Mouse (Mus musculus) kidney, embryonic 14.5 days (tissue): ENCODE measurements around the gene Bhlhb9. TPM values are rescaled to one million over a fixed set of nuclear protein-coding genes. Genes with fewer than 3 reads are reported as not detected.
"Not testable (repeated sequence)": the region's sequence is repeated elsewhere in the genome, so short reads cannot be mapped to it uniquely, and the experiment has no call there.

ENCODE experiments used
- ATAC-seq: fragments of 200-750 bp; cut with Nextera tagmentation; 2 replicates; pipeline ENCODE4 v1.8.0; 2017; ENCODE audit warnings: moderate number of reproducible peaks, mild to moderate bottlenecking, moderate TSS enrichment, moderate library complexity; ENCODE audit not compliant: low FRiP score, low TSS enrichment
- H3K27ac ChIP-seq: fragments of 300-500 bp; sonication (generic); 2 replicates; pipeline ENCODE4 v1.5.1; 2014; ENCODE audit warnings: low read depth, mild to moderate bottlenecking, low read length, moderate library complexity, mixed read lengths
- H3K27me3 ChIP-seq: fragments of 300-500 bp; sonication (generic); 2 replicates; pipeline ENCODE4 v1.6.1; 2014; ENCODE audit warnings: mild to moderate bottlenecking, low read length; ENCODE audit not compliant: control insufficient read depth, insufficient read depth
- H3K36me3 ChIP-seq: fragments of 300-500 bp; sonication (generic); 2 replicates; pipeline ENCODE4 v1.6.1; 2014; ENCODE audit warnings: low read length, mixed read lengths; ENCODE audit not compliant: control insufficient read depth, insufficient read depth
- H3K4me1 ChIP-seq: fragments of 300-500 bp; sonication (generic); 2 replicates; pipeline ENCODE4 v1.6.1; 2014; ENCODE audit warnings: low read length, mixed read lengths; ENCODE audit not compliant: control insufficient read depth, insufficient read depth
- H3K4me2 ChIP-seq: fragments of 300-500 bp; sonication (generic); replicated peaks from 2 replicates; pipeline ENCODE4 v1.6.1; 2014; ENCODE audit warnings: low read depth, mild to moderate bottlenecking, low read length
- H3K4me3 ChIP-seq: fragments of 300-500 bp; sonication (generic); 2 replicates; pipeline ENCODE4 v1.5.1; 2014; ENCODE audit warnings: mild to moderate bottlenecking, low read length
- H3K9ac ChIP-seq: fragments of 300-500 bp; sonication (generic); 2 replicates; pipeline ENCODE4 v1.6.1; 2014; ENCODE audit warnings: low read depth, mild to moderate bottlenecking, low read length, moderate library complexity
- H3K9me3 ChIP-seq: fragments of 300-500 bp; sonication (generic); 2 replicates; pipeline ENCODE4 v1.6.1; 2016; ENCODE audit warnings: low read length; ENCODE audit not compliant: control insufficient read depth
- WGBS: fragments of 180-500 bp; shearing (Covaris S2); extraction: QIAGEN DNeasy Blood & Tissue Kit; methylation state at CpG from one replicate; pipeline ENCODE4 v1.1.7; 2014; 5-methylcytosine and 5-hydroxymethylcytosine counted together
- polyA plus RNA-seq: library from polyadenylated mRNA; unstranded; fragments of >200 nt; fragmentation: Nextera tagmentation; extraction: Ambion mirVana; gene quantifications from 2 replicates; pipeline ENCODE4 v1.2.1, GENCODE M21; 2014

The Bhlhb9 gene
- polyA plus RNA-seq, 1 experiment from 2014 or later = 56.1 TPM

DNA sequence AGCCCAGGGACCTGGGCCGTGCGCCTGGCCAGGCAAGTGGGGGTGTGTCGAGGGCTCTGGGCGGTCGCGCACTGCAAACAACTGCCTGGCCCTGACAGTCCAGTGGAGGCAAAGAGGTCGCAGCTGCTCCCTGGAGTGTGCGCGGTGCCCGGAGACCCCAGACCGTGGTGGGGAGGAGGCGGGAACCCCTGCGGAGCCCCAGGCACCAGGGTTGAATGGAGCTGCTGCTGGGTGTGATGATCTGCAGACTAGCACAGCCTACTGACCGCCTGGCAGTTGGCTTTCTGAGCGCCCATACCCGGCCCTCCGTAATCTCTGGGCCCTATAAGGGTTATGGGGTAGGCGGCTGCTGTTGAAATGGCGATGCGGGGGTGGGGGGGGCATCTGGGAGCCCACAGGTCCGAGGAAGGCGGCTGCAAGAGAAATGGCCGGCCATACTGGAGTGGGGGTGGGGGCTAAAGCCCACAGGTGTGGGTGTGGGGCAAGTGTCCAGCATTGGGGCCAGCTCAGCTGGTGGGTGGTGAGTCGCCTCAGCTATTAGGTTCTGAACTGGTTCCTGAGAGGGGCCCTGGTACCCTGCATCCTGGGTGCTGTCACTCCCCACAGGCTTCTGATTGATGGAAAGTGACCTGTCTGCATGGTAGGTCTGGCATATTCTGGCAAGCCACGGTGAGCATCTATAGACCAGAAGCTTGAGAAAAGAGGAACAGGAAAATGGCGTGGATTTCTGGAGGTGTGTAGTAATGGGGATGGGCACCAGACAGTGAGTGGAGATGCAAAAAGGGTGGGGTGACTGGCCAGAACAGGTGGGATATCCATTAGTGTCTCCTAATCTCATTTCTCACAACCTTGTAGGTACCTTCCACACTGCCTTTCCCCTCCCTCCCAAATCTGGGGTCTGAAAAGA lies 836 bp upstream of the Bhlhb9 start:
- Histone ChIP-seq H3K4me2 (peak overlapping the region; percentile 50), H3K36me3 (peaks cover 14% of the 10 kb centered on the region; the same call in 1 of the 2 replicates), H3K9ac (peak overlapping the region; percentile 63), H3K4me3 (peak overlapping the region; percentile 51)
- peak; percentile 71 for ATAC-seq
- 28% methylated on average over 22 of the region's 26 CpGs for WGBS
- H3K27me3 ChIP-seq, H3K27ac ChIP-seq, H3K4me1 ChIP-seq, H3K9me3 ChIP-seq: not testable (repeated sequence)

DNA sequence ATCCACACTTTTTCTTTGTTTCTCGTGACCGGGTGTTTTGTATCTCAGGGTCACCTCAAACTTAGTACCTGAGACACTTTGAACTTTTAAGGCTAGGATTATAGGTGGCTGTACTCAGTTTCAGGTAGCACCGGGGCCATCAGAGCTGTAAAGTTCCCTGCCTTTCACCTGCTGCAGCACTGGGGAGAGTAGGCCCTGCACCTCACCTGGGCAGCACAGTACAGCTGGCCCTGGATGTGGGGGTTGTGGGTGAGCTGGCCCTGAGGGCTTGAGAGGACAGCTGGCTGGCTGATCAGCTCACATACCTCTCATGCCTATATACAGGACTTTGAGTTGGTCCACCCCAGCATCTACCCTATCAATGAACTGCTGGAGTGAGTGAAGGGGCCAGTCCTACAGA lies 6.8 kb downstream of the Bhlhb9 start:
- H3K4me2 ChIP-seq = no peak overlapping the region
- no peak overlapping the region for H3K4me3 ChIP-seq
- no peaks in the 10 kb centered on the region for H3K9me3 ChIP-seq
- no peak overlapping the region for H3K27ac ChIP-seq
- ATAC-seq = no peak
- H3K36me3 ChIP-seq = peaks cover 10% of the 10 kb centered on the region; the same call in 1 of the 2 replicates
- H3K27me3 ChIP-seq = no peaks in the 10 kb centered on the region
- 87% methylated on average over 3 of the region's 3 CpGs for WGBS
- no peak overlapping the region for H3K9ac ChIP-seq
- no peaks in the 10 kb centered on the region for H3K4me1 ChIP-seq

DNA sequence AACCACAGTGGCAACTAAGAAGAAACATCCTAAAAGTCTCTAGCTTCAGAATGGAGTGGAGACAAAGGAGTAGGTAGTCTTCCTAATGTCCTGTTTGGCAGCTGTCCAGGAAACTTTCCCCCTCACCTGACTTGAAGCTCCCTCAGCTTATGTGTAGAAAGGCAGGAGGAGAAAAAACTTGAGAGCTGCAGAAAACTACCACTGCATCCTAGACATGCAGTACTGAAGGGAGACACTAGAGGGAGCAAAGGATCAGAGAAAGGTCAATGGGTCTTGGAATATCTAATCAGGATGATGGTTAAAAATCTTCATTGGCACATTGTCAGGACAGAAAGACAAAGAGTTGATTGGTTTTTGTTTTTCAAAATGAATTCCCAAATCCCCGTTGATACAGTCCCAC lies 8.4 kb downstream of the Bhlhb9 start:
- Histone ChIP-seq H3K9ac (no peak overlapping the region), H3K27me3 (no peaks in the 10 kb centered on the region), H3K36me3 (peaks cover under 1% of the 10 kb centered on the region; the same call in 1 of the 2 replicates), H3K9me3 (no peaks in the 10 kb centered on the region), H3K4me3 (no peak overlapping the region), H3K4me2 (no peak overlapping the region), H3K4me1 (no peaks in the 10 kb centered on the region), H3K27ac (no peak overlapping the region)
- 11% methylated on average over 1 of the region's 1 CpGs for WGBS
- 0 out of 2 replicates have a peak, but pooled peaks have one; percentile 24 for ATAC-seq

DNA sequence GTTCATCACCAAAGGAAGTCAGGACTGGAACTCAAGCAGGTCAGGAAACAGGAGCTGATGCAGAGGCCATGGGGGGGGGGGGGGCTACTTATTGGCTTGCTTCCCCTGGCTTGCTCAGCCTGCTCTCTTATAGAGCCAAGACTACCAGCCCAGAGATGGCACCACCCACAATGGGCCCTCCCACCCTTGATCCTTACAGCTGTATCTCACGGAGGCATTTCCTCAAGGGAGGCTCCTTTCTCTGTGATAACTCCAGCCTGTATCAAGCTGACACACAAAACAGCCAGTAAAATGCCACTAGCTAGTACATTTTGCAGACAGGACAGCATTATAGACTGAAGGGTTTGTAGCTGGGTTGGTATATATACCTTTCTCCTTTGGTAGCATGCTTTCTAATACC lies 38.5 kb downstream of the Bhlhb9 start:
- H3K4me2 ChIP-seq, H3K36me3 ChIP-seq, H3K4me1 ChIP-seq, H3K27me3 ChIP-seq, H3K27ac ChIP-seq, ATAC-seq, H3K4me3 ChIP-seq, H3K9me3 ChIP-seq, H3K9ac ChIP-seq: not testable (repeated sequence)
- WGBS = 53% methylated on average over 1 of the region's 1 CpGs

DNA sequence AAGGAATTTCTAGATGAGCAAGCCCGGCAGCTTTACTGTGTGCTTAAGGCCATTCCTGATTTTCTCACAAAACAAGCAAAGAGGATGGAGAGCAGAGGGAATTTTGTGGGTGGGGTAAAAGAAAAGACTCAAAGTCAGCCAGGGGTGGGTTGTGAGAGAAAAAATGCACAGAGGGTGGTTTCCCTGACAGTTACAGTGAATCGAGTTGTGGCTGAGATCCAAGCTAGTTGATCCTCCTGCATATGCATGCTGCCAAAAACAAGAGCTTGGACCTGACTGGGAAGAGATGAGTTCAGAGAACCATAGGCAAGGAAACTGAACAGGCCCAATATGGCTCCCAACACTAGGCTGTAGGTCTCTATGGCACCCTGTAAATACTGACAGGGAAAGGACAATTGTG lies 40.5 kb downstream of the Bhlhb9 start:
- Histone ChIP-seq H3K9me3 (no peaks in the 10 kb centered on the region), H3K4me1 (no peaks in the 10 kb centered on the region), H3K27me3 (no peaks in the 10 kb centered on the region), H3K4me3 (no peak overlapping the region), H3K36me3 (no peaks in the 10 kb centered on the region), H3K27ac (no peak overlapping the region), H3K4me2 (0 out of 2 replicates have a peak overlapping the region, but pooled peaks have one; percentile 55), H3K9ac (no peak overlapping the region)
- ATAC-seq = no peak
- WGBS = 76% methylated on average over 2 of the region's 2 CpGs

DNA sequence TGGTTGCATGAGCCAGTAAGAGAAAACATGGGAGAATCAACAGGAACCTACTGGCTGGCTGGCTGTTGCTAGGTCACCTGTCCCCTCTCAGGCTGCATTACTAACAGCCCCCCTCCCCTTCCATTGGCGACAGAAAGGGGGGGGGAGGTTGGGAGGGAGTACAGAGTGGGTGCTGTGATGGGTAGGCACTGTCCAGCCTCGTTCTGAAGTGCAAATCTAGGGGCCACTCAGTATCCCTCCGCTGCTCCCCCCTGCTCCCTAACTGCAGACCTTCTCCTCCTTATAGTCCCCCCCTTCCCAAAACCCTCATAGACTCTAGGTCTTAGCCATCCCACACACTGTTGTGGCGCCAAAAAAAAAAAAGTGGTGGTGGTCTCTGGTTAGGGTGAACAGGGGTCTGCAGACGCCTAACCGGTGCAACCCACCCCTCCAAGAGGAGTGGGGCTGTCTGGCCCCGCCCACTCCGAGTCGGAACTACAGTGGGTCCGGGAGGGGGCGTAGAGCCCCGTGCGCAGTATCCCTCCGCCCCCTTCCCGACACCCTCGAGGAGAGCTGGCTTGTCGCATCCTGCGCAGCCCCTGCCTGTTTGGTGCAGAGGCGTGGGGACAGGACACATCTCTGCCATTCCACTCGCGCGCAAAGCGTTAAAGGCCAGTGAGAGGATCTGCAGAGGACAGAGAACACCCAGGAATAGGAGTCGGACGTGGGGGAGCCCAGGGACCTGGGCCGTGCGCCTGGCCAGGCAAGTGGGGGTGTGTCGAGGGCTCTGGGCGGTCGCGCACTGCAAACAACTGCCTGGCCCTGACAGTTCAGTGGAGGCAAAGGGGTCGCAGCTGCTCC lies 41.3 kb downstream of the Bhlhb9 start, which contains the start of gene Gprasp2:
Gene Gprasp2, plus strand, starts transcription at position 514 of the 840 bp plus-strand sequence.
- not testable (repeated sequence) for H3K36me3 ChIP-seq, H3K27me3 ChIP-seq, H3K9me3 ChIP-seq, H3K4me1 ChIP-seq, H3K27ac ChIP-seq
- peak within 1 kb of the TSS; percentile 42; the same call in 1 of the 2 replicates for H3K9ac ChIP-seq
- peak; percentile 95 for ATAC-seq
- H3K4me3 ChIP-seq = peak within 1 kb of the TSS; percentile 40
- peak within 1 kb of the TSS; percentile 55 for H3K4me2 ChIP-seq
- WGBS = 26% methylated on average over 28 of the region's 32 CpGs

DNA sequence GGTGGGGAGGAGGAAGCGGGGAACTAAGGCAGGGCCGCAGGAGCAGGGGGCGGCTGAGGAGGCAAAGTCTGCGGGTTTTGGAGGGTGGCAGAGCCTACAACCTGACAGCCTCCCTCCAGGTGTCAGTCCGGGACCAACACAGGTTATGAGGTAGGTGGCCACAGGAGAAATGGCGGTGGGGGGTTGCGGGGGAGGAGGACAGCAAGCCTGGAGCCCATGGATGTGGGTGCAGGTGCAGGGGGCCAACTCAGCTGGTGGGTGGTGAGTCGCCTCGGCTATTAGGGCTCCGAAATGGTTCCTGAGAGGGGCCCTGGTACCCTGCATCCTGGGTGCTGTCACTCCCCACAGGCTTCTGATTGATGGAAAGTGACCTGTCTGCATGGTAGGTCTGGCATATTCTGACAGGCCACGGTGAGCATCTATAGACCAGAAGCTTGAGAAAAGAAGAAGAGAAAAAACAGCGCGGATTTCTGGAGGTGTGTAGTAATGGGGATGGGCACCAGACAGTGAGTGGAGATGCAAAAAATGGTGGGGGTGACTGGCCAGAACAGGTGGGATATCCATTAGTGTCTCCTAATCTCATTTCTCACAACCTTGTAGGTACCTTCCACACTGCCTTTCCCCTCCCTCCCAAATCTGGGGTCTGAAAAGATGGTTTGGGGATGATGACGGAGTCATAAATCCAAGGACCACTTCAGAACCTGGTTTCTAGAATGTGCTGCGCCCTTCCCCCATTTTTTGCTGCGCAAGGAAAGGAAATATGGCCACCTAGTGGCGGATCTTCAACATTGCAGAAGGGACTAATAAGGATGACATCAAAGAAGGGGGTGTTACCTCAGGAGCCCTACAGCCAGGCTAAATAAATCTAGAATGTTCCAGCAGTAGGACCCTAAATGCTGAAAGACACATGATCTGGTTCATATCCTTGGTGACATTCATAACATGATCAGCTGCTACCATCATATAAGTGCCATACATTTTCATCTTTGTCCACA lies 42.3 kb downstream of the Bhlhb9 start:
- H3K9ac ChIP-seq = peak overlapping the region; percentile 42; the same call in 1 of the 2 replicates
- not testable (repeated sequence) for H3K4me1 ChIP-seq, H3K27me3 ChIP-seq, H3K27ac ChIP-seq, H3K36me3 ChIP-seq, H3K9me3 ChIP-seq
- ATAC-seq = peak; percentile 22; the same call in 1 of the 2 replicates
- H3K4me2 ChIP-seq = peak overlapping the region; percentile 55
- peak overlapping the region; percentile 40 for H3K4me3 ChIP-seq
- 22% methylated on average over 10 of the region's 17 CpGs for WGBS

DNA sequence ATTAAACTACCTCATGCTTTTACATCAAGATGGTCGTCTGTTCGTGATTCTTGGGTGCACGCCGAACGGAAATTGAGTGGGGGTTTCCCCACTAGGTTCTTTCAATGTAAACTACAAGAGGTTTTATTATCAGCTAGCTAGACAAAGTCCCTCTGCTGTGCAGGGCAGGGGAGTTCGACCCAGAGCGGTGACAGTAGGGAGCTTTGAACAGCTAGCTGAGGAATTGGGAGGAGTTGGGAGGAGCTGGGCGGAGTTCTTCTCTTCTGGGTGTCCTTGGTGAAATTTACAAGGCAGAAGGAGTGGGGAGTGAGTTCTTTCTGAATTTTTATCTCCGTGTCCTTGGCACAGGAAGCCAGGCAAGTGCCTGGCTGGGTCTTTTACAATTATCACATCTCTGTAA lies 69.4 kb downstream of the Bhlhb9 start:
- H3K4me2 ChIP-seq, H3K4me3 ChIP-seq, H3K36me3 ChIP-seq, H3K27me3 ChIP-seq, H3K27ac ChIP-seq, ATAC-seq, H3K4me1 ChIP-seq, H3K9me3 ChIP-seq, H3K9ac ChIP-seq: not testable (repeated sequence)
- WGBS = 76% methylated on average over 9 of the region's 9 CpGs
